Mouse (Mus musculus) olfactory bulb, adult 2 months (tissue): Measurements from ENCODE around the gene Foxo3.

Experiments used
- CTCF ChIP-seq: fragments of 200-500 bp; IDR thresholded peaks from 2 replicates; pipeline ENCODE4 v1.5.1; 2012; ENCODE audit warnings: low read depth, mild to moderate bottlenecking, low read length, moderate library complexity; ENCODE audit not compliant: insufficient read depth
- POLR2A ChIP-seq: fragments of 200-500 bp; IDR thresholded peaks from 2 replicates; pipeline ENCODE4 v1.6.1; 2012; ENCODE audit warnings: mild to moderate bottlenecking, low read depth, low read length, moderate library complexity; ENCODE audit not compliant: insufficient read depth

DNA sequence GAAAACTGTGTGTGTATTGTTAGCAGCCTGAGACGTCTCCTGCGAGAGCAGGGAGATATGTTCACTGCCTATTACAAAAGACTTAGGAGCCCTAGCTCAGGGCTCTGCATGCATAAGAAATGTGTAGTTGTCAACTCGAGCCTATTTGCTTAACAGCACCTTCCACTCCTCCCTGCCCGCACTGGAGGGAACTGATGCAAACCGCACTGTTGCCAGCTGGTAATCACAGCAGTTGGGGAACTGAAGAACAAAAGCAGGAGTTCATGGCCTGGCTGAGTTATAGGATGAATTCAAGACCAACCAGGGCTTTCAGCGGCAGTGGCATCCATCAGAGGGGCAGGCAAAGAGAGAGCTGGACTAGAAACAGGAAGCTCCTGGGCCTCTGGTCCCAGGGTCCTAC lies 66.7 kb downstream of the Foxo3 start:
- TF ChIP-seq POLR2A (no peak), CTCF (no peak)
